Mouse (Mus musculus) liver, postnatal 0 days (tissue): ENCODE measurements at regions not wholly inside any gene's neighbourhood (a gene's known extent, or its start where the extent isn't known, plus 50 kb on each side); places are given as distances from the start of the nearest gene placed in this dataset.

ENCODE experiments used
- CTCF ChIP-seq: sonication (generic); IDR thresholded peaks from 2 replicates; pipeline ENCODE4 v1.5.1; 2016; ENCODE audit warnings: antibody characterized with exemption, low read depth
- EP300 ChIP-seq: IDR thresholded peaks from 2 replicates; pipeline ENCODE4 v1.6.1; 2016; ENCODE audit warnings: antibody characterized with exemption, low read depth, mild to moderate bottlenecking

GRCm38 (mm10) chr17:59279811-59280210 lies 266.6 kb upstream of the Nudt12 start:
- TF ChIP-seq CTCF: no peak
- no peak for TF ChIP-seq EP300
